Mouse (Mus musculus) midbrain, embryonic 12.5 days (tissue): Measurements from ENCODE around the gene Zbtb20. TPM values are rescaled to one million over a fixed set of nuclear protein-coding genes. Genes with fewer than 3 reads are reported as not detected.

Experiments
- ATAC-seq: fragments of 200-750 bp; cut with Nextera tagmentation; 2 replicates; pipeline ENCODE4 v1.8.0; 2017; ENCODE audit warnings: low read depth, moderate TSS enrichment, moderate library complexity; ENCODE audit not compliant: low FRiP score
- H3K27ac ChIP-seq: fragments of 300-500 bp; sonication (generic); replicated peaks from 2 replicates; pipeline ENCODE4 v1.5.1; 2016; ENCODE audit warnings: mild to moderate bottlenecking
- H3K27me3 ChIP-seq: fragments of 300-500 bp; sonication (generic); 2 replicates; pipeline ENCODE4 v1.6.1; 2016; ENCODE audit warnings: mild to moderate bottlenecking
- H3K36me3 ChIP-seq: fragments of 300-500 bp; sonication (generic); 2 replicates; pipeline ENCODE4 v1.6.1; 2016
- H3K4me1 ChIP-seq: fragments of 300-500 bp; sonication (generic); 2 replicates; pipeline ENCODE4 v1.6.1; 2016
- H3K4me2 ChIP-seq: fragments of 300-500 bp; sonication (generic); replicated peaks from 2 replicates; pipeline ENCODE4 v1.6.1; 2016; ENCODE audit warnings: mild to moderate bottlenecking, moderate library complexity
- H3K4me3 ChIP-seq: fragments of 300-500 bp; sonication (generic); 2 replicates; pipeline ENCODE4 v1.5.1; 2016; ENCODE audit warnings: mild to moderate bottlenecking
- H3K9ac ChIP-seq: fragments of 300-500 bp; sonication (generic); replicated peaks from 2 replicates; pipeline ENCODE4 v1.6.1; 2016; ENCODE audit warnings: mild to moderate bottlenecking, moderate library complexity
- H3K9me3 ChIP-seq: fragments of 300-500 bp; sonication (generic); 2 replicates; pipeline ENCODE4 v1.6.1; 2016; ENCODE audit warnings: mild to moderate bottlenecking
- WGBS: fragments of 180-500 bp; shearing (Covaris S2); methylation state at CpG from one replicate; pipeline ENCODE4 v1.1.7; 2016; 5-methylcytosine and 5-hydroxymethylcytosine counted together
- polyA plus RNA-seq: library from polyadenylated mRNA; unstranded; fragments of >200 nt; fragmentation: Nextera tagmentation; extraction: Ambion mirVana; gene quantifications from 2 replicates; pipeline ENCODE4 v1.2.1, GENCODE M21; 2016

The Zbtb20 gene
- polyA plus RNA-seq, 1 experiment from 2014 or later: 80.8 TPM

DNA sequence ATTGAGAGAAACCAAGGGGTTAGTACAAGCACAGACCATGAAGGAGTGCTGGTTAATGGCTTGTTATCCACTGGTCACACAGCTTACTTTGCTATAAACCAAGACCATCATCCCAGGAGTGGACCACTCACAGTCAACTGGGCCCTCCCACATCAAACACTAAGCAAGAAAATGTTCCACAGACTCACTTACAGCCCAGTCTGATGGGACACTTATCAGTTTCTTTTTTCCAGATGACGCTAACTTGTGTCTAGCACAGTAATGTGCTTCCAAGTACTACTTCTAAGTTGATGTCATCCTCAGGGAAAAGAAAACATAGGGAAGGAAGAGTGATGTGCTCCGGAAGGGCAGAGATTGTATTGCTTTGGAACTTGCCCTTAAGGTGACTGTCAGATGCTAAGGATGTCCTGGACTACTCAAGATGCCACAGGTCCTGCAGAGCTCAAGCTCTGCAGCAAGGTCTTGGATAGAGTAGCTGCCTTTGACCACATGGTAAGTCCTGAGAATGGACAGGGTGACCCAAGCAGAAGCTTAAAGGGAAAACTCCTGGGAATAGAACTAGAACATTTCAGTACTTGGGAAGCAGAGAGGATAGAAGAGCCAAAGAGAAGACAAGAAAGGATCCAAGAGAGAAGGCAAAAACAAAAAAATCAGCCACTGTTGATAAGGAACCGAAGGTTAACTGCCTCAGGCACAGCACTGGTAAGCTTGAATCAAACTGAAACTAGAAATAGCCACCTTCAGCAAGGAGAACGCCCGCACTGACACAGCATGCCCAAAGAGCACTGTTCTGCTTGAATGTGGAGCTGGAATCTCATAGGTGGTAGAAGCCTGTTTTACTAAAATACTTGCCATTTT lies 556.1 kb downstream of the Zbtb20 start:
- H3K27me3 ChIP-seq: no peaks in the 10 kb centered on the region
- ATAC-seq: no peak
- no peaks in the 10 kb centered on the region for H3K36me3 ChIP-seq
- 0 out of 2 replicates have a peak, but pooled peaks cover 2% of the 10 kb centered on the region for H3K4me1 ChIP-seq
- H3K9me3 ChIP-seq: no peaks in the 10 kb centered on the region
- H3K27ac ChIP-seq: no peak overlapping the region
- WGBS: 90% methylated on average over 5 of the region's 5 CpGs
- no peak overlapping the region for H3K4me2 ChIP-seq
- H3K4me3 ChIP-seq: no peak overlapping the region
- H3K9ac ChIP-seq: no peak overlapping the region

GRCm38 (mm10) chr16:43434941-43435340 lies 559.3 kb downstream of the Zbtb20 start:
- Histone ChIP-seq H3K4me1 (0 out of 2 replicates have a peak, but pooled peaks cover 2% of the 10 kb centered on the region), H3K4me3 (no peak overlapping the region), H3K27me3 (no peaks in the 10 kb centered on the region), H3K4me2 (no peak overlapping the region), H3K9me3 (no peaks in the 10 kb centered on the region), H3K36me3 (no peaks in the 10 kb centered on the region), H3K27ac (no peak overlapping the region), H3K9ac (no peak overlapping the region)
- 59% methylated on average over 3 of the region's 3 CpGs for WGBS
- ATAC-seq: no peak

- no peak overlapping the region for H3K9ac ChIP-seq
- H3K4me2 ChIP-seq: no peak overlapping the region
- no peak overlapping the region for H3K27ac ChIP-seq
- no peak overlapping the region for H3K4me3 ChIP-seq
- H3K27me3 ChIP-seq: no peaks in the 10 kb centered on the region
- ATAC-seq: no peak
- no peaks in the 10 kb centered on the region for H3K9me3 ChIP-seq
- peaks cover 17% of the 10 kb centered on the region; the same call in 1 of the 2 replicates for H3K4me1 ChIP-seq
- 81% methylated on average over 6 of the region's 8 CpGs for WGBS
- H3K36me3 ChIP-seq: no peaks in the 10 kb centered on the region
Measured at GRCm38 (mm10) chr16:43438878-43439371, 563.2 kb downstream of the Zbtb20 start.

DNA sequence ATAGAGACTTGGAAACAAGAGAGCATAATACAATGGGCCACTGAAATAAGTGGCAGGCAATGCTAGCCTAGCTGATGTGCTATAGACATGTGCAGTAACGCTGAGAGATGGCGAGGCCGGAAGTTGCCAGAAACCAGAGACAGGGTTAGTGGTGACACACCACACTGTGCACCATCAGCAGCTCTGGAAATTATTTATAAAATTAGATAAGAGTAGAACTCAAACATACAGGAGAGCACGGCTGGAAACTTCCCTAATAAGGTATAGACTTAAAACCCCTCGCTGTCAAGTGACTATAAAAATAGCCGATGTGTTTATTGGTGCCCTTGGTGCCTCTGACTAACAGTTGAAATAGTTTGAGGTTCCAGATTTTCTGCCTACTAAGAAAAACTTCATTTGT lies 565.7 kb downstream of the Zbtb20 start:
- H3K4me3 ChIP-seq: no peak overlapping the region
- 87% methylated on average over 6 of the region's 6 CpGs for WGBS
- no peaks in the 10 kb centered on the region for H3K36me3 ChIP-seq
- no peak overlapping the region for H3K4me2 ChIP-seq
- no peak overlapping the region for H3K27ac ChIP-seq
- H3K27me3 ChIP-seq: no peaks in the 10 kb centered on the region
- H3K9me3 ChIP-seq: no peaks in the 10 kb centered on the region
- ATAC-seq: no peak
- no peak overlapping the region for H3K9ac ChIP-seq
- H3K4me1 ChIP-seq: peaks cover 14% of the 10 kb centered on the region; the same call in 1 of the 2 replicates

- Histone ChIP-seq H3K9me3 (no peaks in the 10 kb centered on the region), H3K27me3 (no peaks in the 10 kb centered on the region), H3K4me2 (no peak overlapping the region), H3K36me3 (no peaks in the 10 kb centered on the region), H3K4me3 (no peak overlapping the region), H3K9ac (no peak overlapping the region), H3K27ac (peak overlapping the region; percentile 4; the same call in 1 of the 2 replicates), H3K4me1 (peaks cover 14% of the 10 kb centered on the region; the same call in 1 of the 2 replicates)
- ATAC-seq: 0 out of 2 replicates have a peak, but pooled peaks have one; percentile 49
- 71% methylated on average over 2 of the region's 2 CpGs for WGBS
Measured at GRCm38 (mm10) chr16:43443034-43443433, 567.4 kb downstream of the Zbtb20 start.

DNA sequence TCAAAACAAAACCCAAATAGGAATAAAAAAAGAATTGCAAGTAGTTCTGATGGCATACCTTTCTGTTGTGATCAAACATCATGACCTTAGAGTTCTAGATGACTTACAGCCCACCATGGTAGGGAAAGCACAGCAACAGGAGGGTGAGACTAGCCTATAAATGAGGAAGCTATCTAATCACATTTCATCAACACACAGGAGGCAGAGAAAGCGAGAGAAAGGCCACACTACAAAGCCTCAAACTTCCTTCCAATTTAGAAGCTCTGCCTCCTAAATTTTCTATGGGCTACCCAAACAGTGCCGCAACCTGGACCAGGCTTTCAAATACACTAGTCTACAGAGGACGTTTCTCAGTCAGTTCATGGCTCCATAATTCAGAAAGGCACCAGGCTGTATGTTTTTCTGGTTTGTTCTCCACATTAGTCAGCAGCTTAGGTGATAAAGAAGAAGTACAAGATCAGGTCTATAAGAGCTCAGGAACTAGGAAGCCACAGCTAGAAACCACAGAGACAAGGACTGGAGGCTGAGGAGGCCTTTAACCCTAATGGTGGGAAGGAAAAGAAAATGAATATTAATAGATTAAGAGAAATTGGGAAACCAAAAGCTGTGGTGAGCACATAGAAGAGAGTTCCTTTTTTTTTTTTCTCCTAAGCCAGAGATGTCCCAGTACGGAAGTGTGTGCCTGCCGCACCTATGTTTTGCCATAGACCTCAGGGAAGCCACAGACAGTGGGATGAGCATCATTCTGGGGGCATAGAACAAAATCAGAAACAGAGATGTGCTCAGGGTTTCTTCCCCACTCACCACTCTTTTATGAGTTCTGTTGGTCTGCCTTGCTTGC lies 572.7 kb downstream of the Zbtb20 start:
- Histone ChIP-seq H3K36me3 (no peaks in the 10 kb centered on the region), H3K27me3 (no peaks in the 10 kb centered on the region), H3K4me3 (no peak overlapping the region), H3K9ac (no peak overlapping the region), H3K27ac (no peak overlapping the region), H3K4me2 (no peak overlapping the region), H3K9me3 (no peaks in the 10 kb centered on the region), H3K4me1 (peaks cover 4% of the 10 kb centered on the region; the same call in 1 of the 2 replicates)
- no peak for ATAC-seq
- 94% methylated on average over 5 of the region's 5 CpGs for WGBS

GRCm38 (mm10) chr16:43454370-43454934 lies 578.8 kb downstream of the Zbtb20 start:
- no peaks in the 10 kb centered on the region for H3K9me3 ChIP-seq
- H3K36me3 ChIP-seq: no peaks in the 10 kb centered on the region
- no peaks in the 10 kb centered on the region for H3K27me3 ChIP-seq
- H3K4me3 ChIP-seq: no peak overlapping the region
- no peak overlapping the region for H3K4me2 ChIP-seq
- WGBS: 71% methylated on average over 4 of the region's 4 CpGs
- H3K27ac ChIP-seq: no peak overlapping the region
- H3K9ac ChIP-seq: no peak overlapping the region
- H3K4me1 ChIP-seq: peaks cover 3% of the 10 kb centered on the region; the same call in 1 of the 2 replicates
- no peak for ATAC-seq

- WGBS: 77% methylated on average over 8 of the region's 8 CpGs
- Histone ChIP-seq H3K9ac (no peak overlapping the region), H3K27ac (no peak overlapping the region), H3K36me3 (no peaks in the 10 kb centered on the region), H3K9me3 (no peaks in the 10 kb centered on the region), H3K4me3 (no peak overlapping the region), H3K4me1 (peaks cover 3% of the 10 kb centered on the region; the same call in 1 of the 2 replicates), H3K4me2 (no peak overlapping the region), H3K27me3 (no peaks in the 10 kb centered on the region)
- no peak for ATAC-seq
Measured at GRCm38 (mm10) chr16:43456446-43457172, 580.9 kb downstream of the Zbtb20 start.

GRCm38 (mm10) chr16:43457814-43458213 lies 582.1 kb downstream of the Zbtb20 start:
- WGBS: 87% methylated on average over 8 of the region's 8 CpGs
- no peaks in the 10 kb centered on the region for H3K9me3 ChIP-seq
- H3K4me3 ChIP-seq: no peak overlapping the region
- no peak overlapping the region for H3K4me2 ChIP-seq
- H3K27ac ChIP-seq: no peak overlapping the region
- H3K27me3 ChIP-seq: no peaks in the 10 kb centered on the region
- H3K9ac ChIP-seq: no peak overlapping the region
- no peak for ATAC-seq
- H3K4me1 ChIP-seq: peaks cover 8% of the 10 kb centered on the region
- H3K36me3 ChIP-seq: no peaks in the 10 kb centered on the region

DNA sequence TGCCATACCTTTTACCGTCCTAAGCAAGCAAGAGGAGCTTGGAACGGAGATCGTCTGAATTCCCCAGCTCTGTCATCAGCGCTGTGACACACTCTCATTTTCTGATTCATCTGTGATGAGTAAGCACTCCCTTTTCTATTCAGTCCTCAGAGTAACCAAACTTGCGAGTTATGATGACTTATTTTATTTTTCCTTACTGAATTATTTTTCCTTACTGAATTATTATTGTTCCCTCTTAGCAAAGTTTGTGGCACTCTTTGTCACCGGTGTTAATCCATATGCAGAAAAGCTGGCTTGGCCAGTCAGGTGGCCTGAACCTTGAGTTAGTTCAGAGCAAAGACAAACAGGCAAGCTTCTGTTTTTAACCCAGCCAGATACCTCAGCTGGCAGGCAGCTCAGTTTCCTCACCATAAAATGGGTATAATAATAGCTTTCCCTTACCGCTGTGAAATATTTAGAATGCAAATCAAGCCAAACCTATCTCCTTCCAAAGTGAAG lies 583.1 kb downstream of the Zbtb20 start:
- ATAC-seq: no peak
- Histone ChIP-seq H3K4me2 (no peak overlapping the region), H3K36me3 (no peaks in the 10 kb centered on the region), H3K27me3 (no peaks in the 10 kb centered on the region), H3K9me3 (no peaks in the 10 kb centered on the region), H3K9ac (no peak overlapping the region), H3K27ac (no peak overlapping the region), H3K4me3 (no peak overlapping the region), H3K4me1 (peaks cover 15% of the 10 kb centered on the region)
- WGBS: 80% methylated on average over 7 of the region's 7 CpGs

DNA sequence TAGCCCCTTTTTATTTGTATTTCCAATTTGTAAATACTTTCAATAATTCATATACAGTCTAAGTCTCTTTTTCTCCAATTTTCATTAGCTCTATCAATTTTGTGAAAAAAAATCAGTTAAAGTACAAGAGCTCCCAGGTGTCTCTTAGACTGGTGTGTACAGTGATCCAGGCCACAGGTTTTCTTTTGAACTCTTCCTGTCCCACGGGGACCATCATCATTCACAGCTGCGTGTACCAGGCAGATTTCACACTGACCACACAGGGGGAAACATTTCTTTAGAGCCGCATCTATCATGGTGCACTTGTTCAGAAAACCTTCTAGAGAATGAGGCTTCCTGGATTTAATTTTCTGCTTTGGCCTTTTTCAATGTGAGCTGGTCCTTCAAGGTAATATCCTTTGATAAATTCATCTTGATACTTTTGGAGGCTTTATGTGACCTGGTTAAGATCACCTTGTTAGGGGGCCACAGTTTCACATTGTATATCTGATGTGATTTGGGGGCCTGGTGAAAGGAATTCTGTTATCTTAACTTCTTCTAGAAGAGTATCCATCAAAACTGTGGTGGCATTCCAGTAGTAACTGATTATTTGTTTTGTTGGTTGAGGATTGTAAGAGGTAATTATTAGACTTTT lies 586.2 kb downstream of the Zbtb20 start:
- Histone ChIP-seq H3K4me3 (no peak overlapping the region), H3K27me3 (no peaks in the 10 kb centered on the region), H3K9me3 (no peaks in the 10 kb centered on the region), H3K4me1 (peaks cover 27% of the 10 kb centered on the region), H3K4me2 (no peak overlapping the region), H3K36me3 (no peaks in the 10 kb centered on the region), H3K9ac (no peak overlapping the region), H3K27ac (no peak overlapping the region)
- 85% methylated on average over 3 of the region's 3 CpGs for WGBS
- ATAC-seq: no peak
